Mouse (Mus musculus) adrenal gland (tissue): ENCODE results near the gene Vtcn1.

Experiments used
- intact Hi-C: fragments of 180-260 bp; cut with DNase I; formaldehyde crosslinking; loops from one replicate; pipeline ENCODE4 v1.15.1; 2025

The Vtcn1 gene

DNA sequence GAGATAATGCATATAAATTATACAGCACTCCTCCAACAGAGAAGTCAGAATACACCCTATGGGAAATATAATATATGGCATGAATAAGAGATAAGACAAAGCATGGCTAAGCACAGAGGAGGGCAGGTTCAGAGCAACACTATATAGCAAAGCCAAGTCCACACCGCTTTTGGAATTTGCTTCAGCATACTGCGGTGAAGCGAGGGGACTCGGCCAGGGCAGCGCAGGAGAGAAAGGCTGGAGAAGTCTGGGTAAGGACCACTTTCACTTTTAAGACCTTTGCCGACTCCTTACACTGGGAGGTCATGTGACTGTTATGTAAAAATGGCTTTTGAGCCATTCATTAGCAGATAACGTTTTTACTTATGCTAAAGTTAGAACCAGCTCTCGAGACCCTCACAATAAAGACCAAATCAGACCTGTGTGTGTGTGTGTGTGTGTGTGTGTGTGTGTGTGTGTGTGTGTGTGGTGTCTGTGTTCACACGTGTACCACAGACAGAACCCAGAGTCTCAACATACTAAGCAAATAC lies 95.4 kb downstream of the Vtcn1 start:
- intact Hi-C loops: no loop called here

DNA sequence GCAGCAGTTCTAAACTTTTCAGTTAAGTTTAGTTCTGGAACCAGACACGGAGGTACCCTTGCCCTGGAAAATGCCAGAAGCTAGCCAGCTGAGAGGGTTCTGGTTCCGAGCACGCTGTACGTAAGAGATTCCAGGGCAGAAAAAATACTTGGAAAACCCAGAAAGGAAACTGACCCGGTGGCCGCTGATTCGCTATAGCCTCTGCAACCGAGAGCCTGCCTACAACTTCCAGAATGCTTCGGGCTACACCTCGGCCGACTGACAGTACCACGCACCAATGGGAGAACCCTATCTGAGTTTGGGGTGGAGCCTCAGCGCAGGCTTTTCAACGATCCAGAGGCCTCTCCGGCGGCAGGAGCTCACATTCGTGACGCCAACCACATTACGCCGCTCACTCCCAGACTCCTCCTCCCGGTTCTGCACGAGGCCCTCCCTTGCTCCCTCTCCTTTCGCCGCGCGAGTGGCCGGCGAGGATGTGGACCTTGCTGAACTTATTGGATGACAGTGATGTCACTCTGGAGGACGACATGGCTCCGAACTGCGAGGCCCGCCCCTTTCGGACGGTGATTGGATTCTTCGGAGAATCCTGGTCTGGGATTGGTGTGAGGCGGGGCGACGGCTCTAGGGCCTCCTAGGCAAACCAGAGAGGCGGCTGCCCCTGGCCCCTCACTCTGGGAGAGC lies 96.7 kb downstream of the Vtcn1 start, which contains the start of gene Trim45:
Gene Trim45, plus strand, starts transcription at position 378 of the 681 bp plus-strand sequence.
- intact Hi-C loops: no loop called here

DNA sequence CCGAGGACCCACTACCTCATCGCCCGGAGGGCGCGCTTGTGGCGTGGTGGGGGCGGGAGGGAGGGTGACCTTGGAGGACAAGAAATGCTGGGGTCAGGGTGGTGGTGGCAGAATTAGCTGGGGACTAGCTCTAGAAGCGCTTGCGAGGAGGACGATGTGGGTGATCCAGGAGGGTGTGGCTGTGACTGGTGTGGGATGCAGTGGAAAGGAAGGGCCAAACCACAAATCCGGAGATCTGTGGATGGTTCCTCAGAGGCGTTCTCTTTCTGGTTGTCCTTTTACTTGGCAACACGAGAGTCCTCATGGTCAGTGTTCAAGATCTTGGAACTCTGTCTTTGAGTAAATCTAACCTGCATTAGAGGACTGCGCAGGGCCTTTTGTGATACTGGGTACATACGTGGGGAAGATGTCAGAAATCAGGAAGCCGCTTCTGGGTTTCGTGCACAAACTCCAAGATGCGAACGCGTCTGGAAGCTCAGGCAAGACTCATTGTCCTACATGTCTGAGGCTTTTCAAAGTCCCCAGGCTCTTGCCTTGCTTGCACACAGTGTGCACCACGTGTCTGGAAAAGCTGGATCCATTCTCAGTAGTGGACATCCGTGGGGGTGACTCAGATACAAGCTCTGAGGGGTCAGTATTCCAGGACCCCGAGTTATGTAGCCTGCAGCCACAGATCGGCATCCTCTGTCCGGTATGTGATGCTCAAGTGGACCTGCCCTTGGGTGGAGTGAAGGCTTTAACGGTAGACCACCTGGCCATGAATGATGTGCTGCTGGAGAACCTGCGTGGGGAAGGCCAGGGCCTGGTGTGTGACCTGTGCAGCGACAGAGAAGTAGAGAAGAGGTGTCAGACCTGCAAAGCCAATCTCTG lies 97.5 kb downstream of the Vtcn1 start:
- intact Hi-C loops: no loop called here

DNA sequence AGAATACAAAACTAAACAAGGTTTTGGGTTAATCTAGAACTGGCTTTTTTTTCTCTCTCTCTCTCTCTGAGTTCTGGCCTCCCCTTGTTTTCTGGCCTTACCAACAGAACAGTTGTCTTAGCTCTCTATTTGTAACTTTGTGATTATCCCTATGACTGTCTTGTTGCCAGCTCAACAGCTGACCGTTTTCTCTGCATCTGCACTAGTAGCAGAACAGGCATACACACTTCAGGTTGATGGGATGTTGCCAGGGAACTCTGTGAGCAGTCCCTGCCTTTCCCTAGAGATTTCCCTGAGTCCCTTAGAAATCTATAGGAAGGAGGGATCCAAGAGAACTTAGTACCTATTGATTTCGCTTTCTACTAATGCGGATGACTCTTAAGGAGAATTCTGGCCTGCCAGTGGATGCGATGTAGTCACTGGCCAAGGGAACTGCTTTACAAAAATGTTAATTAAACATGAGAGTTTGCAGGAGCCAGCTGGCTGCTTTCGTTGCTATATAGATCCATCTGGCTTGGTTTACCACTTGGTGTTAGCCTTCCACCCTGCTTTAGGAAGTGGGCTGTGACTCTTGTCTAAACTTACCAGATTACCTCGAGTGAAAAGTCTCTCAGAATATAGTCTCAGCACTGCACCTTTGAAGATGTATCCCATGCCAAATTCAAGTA lies 98.9 kb downstream of the Vtcn1 start:
- intact Hi-C loops: no loop called here

DNA sequence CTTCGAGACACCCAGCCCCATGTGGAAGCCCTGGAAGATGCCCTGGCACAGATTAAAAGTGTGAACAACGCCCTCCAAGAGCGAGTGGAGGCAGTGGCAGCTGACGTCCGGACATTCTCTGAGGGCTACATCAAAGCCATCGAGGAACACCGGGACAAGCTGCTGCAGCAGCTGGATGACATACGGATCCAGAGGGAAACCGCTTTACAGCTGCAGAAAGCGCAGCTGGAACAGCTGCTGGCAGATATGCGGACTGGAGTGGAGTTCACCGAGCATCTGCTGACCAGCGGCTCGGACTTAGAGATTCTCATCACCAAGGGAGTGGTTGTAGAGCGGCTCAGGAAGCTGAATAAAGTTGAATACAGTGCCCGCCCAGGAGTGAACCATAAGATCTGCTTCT lies 99.9 kb downstream of the Vtcn1 start:
- intact Hi-C loops: no loop called here

DNA sequence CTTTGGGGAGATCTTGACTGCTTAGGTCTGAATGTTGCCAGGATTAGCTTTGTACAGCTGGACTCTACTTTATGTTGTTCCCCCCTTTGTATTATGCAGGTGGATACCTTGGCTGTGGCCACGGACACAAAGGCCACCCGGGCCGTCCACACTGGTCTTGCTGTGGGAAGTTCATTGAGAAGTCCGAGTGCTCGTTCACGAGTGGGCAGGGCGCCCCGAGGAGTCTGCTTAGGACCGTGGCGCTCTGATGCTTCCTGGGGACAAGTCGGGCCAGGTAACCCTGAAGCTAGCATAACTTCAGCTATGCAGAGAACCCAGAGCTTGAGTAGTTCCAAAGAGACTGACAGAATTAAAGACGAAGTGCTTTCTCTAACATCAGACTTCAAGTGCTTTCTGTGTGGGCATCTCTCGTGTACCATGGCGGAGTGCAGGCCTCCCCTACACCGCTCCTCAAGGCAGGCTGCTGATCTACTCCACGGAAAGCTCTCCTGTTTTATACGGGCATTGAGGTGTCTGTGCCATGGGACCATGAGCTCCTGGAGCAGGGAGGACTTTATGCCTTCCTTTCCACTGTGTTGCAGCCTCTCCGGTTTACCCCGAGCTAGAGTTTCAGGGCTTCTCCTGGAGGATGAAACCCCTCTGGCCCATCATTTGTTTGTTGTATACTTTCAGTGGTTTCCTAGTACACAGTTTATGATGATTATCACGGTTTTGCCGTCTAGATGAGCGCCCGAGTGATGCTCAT lies 106.2 kb downstream of the Vtcn1 start:
- intact Hi-C loops: no loop called here

DNA sequence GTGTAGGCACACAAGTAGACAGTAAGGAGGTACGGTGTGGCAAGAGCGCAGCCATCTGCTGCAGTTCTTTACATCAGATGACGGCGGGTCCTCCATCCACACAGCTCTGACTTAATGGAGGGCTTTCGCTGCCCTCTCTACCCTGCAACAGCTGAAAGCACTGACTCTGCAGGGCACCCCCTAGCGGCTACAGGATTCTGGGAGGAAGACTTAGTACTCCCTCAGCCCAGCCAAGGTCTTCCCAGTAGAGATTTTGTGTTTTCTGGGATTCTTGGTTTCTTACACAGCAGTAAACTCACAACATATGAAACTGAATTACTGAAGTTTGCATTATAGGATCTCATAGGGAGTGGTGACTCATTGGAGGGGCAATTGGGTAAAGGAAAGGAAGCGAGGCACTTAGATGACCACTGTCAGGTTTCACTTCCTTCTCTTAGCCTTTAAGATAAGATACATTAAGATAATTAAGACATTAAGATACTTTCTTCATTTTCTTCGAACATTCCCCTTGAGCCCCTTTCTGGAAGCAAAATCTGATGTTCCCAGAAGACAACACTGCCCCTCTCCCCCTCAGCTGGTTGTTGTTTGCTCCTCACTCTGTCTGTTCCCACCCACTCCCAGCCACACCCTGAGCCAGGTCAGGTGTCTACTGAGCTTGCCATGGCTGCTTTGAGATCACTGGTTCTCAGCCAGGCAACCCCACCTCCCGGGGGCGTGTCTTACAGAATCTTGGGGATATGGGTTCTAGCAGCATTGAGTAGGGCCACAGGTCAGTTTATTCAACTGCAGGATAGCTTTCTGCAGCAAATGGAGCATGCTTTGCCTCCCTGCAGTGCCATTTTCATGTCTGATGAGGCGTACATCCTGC lies 107.1 kb downstream of the Vtcn1 start:
- intact Hi-C loops: no loop called here

DNA sequence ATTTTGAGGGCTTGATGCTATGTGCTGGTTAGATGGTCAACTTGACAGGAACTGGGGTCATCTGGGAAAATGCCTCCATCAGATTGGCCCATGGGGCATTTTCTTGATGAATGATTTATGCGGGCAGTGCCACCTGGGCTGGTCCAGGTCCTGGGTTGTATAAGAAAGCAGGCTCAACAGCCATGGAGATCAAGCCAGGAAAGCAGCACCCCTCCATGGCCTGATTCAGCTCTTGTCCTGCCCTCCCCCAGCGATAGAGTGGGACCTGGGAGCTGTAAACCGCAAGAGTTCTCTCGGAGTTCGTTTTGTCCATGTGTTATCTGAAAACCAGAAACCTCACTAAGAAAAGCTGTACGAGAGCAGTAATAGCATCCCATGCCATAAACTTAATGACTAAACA lies 110.3 kb downstream of the Vtcn1 start:
- intact Hi-C loops: no loop called here

DNA sequence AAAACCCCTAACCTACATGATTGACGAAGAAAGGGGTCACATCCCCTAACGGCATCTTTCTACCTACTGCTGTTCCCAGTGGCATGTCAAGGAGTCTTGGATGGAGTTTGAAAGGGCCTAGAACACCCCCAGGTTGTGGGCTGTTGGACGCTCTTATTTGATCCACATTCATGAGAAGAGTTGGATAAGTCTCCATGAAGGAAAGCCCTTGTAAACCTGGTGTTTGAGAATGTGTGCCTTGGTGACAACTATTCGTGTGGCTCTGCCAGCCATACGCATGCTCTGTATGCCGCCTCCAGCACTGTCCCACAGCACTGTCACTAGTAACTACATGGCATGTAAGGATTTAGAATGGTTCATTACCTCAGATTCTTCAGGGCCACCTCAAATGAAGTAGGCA lies 110.9 kb downstream of the Vtcn1 start:
- intact Hi-C loops: no loop called here

DNA sequence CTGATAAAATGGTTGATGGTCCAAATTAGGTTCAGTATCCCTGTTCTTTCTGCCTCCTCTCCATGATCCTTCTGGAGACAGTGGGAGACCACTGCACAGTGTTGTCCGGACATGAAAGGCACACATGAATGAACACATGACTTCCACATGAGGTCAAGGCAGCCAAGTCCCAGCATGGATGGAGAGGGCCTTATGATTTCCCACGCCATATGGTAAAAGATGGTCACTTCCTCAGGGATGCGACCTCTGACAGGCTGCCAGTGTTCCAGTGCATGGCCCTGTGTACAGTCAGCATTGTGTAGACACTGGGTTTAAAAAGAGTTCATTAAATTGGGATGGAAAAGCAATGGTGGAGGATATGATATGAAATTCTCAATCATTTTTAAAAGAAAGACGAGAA lies 113.0 kb downstream of the Vtcn1 start:
- intact Hi-C loops: no loop called here

DNA sequence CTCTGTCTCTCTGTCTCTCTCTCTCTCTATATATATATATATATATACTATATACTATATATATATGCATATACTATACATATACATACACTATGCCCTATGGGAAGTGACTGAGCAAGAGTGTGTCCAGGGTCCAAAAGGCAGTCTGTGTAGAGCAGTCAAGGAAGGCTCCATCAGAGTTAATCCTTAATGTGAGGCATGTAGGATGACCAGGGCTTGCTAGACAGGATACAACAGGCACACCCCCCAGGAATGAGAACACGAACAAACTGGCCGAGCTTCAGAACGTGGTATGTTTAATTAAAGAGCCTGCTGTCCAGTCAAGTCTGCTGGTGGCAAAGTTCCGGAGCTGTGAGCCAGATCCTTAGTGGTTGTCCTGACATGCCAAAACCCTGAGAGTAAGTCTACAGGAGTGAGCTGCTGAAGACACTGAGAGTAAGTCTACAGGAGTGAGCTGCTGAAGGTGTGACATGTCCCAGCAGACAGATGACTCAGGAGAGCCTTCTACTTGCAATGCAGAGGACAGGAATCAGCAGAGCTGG lies 115.3 kb downstream of the Vtcn1 start:
- intact Hi-C loops: no loop called here
